Mouse (Mus musculus): ENCODE data around the gene Dzip3. TPM values are rescaled to one million over a fixed set of nuclear protein-coding genes. Genes with fewer than 3 reads are reported as not detected.

The Dzip3 gene
- 25.6 and 33.2 TPM in 2 replicates for polyA plus RNA-seq (2016; fragmentation: Nextera tagmentation; extraction: Ambion mirVana)

DNA sequence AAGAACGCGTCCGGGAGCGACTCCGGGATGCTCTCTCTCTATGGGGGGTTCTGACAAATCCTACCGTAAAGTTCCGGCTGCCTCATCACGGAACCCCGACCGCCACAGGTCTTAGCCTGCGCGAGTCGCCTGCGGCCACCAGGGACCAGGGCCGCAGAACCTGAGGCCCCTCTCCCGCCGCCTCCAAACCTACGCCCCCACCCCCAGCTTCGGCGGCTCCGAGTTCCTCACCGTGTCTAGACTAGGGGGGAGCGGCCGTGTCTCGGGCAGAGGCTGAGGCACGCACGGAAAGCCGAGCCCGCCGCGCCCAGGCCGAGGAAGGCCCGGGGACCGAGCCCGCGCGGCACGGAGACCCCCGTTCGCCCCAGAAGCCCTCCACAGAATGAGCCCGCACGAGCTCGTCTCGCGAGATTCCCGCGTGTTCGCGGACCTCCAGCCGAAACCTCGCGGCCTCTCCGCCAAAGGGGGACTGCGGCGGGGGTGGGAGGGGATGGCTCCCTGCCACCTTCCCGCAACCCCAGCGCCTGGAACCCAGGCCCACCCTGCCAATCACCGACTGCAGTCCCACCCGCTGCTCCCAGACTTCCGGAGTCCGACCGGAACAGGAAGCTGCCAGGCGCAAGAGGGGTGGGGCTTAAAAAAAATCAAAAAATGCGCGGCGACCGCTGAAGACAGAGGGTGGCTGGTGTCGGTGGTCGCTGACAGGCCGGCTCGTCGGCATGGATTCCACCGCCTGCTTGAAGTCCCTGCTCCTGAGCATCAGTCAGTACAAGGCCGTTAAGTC lies at the start of gene Dzip3, which contains the start of gene Cip2a:
TSS of gene Dzip3 (minus strand) at position 607 of the 784 bp plus-strand sequence.
TSS of gene Cip2a (plus strand) at position 627 of the 784 bp plus-strand sequence.
- under 1% methylated on average over 74 of the region's 74 CpGs for WGBS
- 0 out of 2 replicates have a peak, but pooled peaks cover 2% of the 10 kb centered on the region for H3K9me3 ChIP-seq
- peak within 1 kb of the TSS; percentile 91 for H3K4me3 ChIP-seq
- peak within 1 kb of the TSS; percentile 99 for H3K27ac ChIP-seq
- peak; percentile 96 for DNase-seq (ENCODE audit: low spot score)
- peaks cover 37% of the 10 kb centered on the region for H3K36me3 ChIP-seq
- no peaks in the 10 kb centered on the region for H3K27me3 ChIP-seq (ENCODE audit: insufficient read depth, poor library complexity, severe bottlenecking)
- H3K4me1 ChIP-seq (replicated peaks), result peaks cover 25% of the 10 kb centered on the region

GRCm38 (mm10) chr16:49040554-49041221 lies 46.7 kb upstream of the Dzip3 start:
- no peaks in the 10 kb centered on the region for H3K4me1 ChIP-seq (replicated peaks)
- DNase-seq (ENCODE audit: low spot score), result no peak
- WGBS, result 86% methylated on average over 3 of the region's 3 CpGs

DNA sequence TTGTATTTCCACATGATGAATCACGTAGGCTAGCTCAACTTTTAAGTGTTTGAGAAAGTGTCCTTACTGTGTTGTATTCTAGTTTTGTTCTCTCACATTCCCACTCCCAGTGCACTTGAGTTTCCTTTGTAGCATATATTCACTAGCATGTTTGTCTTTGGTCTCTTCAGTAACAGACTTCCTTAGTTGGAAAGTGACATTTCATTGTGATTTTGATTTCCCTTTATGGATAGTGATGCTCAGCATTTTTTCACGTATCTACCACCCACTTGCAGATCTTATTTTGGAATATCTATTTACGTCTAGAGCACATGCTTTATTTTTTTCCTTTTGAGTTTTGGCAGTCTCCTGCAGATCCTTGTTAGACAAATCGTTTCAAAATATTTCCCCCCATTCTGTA lies 43.8 kb upstream of the Dzip3 start:
- WGBS, result 84% methylated on average over 4 of the region's 4 CpGs
- H3K36me3 ChIP-seq, result no peaks in the 10 kb centered on the region
- no peaks in the 10 kb centered on the region for H3K27me3 ChIP-seq (ENCODE audit: insufficient read depth, poor library complexity, severe bottlenecking)
- no peaks in the 10 kb centered on the region for H3K4me1 ChIP-seq (replicated peaks)
- no peaks in the 10 kb centered on the region for H3K9me3 ChIP-seq
- no peak overlapping the region for H3K4me3 ChIP-seq
- no peak overlapping the region for H3K27ac ChIP-seq
- no peak for DNase-seq (ENCODE audit: low spot score)

More at GRCm38 (mm10) chr16:49040554-49041221, 46.7 kb upstream of the Dzip3 start:
- no peaks in the 10 kb centered on the region for H3K27me3 ChIP-seq (ENCODE audit: insufficient read depth, poor library complexity, severe bottlenecking)
- H3K27ac ChIP-seq, result no peak overlapping the region
- no peak overlapping the region for H3K4me3 ChIP-seq
- H3K36me3 ChIP-seq, result no peaks in the 10 kb centered on the region
- no peaks in the 10 kb centered on the region for H3K9me3 ChIP-seq

GRCm38 (mm10) chr16:49035852-49036251 lies 41.9 kb upstream of the Dzip3 start:
- WGBS, result 86% methylated on average over 4 of the region's 4 CpGs
- H3K27ac ChIP-seq, result no peak overlapping the region
- H3K9me3 ChIP-seq, result no peaks in the 10 kb centered on the region
- DNase-seq (ENCODE audit: low spot score), result no peak
- H3K4me3 ChIP-seq, result no peak overlapping the region
- no peaks in the 10 kb centered on the region for H3K4me1 ChIP-seq (replicated peaks)
- no peaks in the 10 kb centered on the region for H3K27me3 ChIP-seq (ENCODE audit: insufficient read depth, poor library complexity, severe bottlenecking)
- no peaks in the 10 kb centered on the region for H3K36me3 ChIP-seq

DNA sequence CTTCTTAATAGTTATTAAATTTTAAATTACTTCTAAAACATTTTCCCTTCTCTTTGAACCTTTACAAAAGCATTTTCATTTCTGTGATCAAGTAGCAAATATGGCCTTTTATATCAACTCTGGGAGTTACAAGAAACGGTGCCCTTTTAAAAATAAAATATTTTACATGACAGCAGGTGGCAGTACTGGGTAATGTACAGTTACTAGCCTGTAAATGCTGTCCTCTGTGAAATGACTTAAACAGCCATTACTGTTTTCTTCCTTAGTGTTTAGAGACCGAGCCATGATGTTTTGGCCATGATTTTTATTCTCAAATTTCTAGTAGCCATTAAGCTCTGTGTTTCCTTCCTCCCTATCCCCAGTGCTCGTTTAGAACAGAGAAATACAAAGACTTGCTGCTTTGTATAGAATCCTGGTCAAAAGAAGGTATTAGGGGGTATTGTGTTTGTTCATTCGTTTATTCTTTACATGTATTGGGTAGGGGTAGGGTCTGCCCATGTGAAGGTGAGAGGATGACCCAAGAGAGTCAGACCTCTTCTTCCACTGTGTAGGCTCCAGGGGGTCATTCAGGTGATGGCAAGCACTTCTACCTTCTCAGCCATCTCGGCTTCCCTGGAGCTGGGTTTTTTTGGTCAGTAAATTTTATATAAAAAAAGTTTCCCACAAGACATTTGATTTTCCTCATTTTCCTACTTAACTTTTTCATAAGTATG lies 22.8 kb upstream of the Dzip3 start:
- no peak for DNase-seq (ENCODE audit: low spot score)
- Histone ChIP-seq H3K4me3 (no peak overlapping the region), H3K27ac (no peak overlapping the region), H3K4me1 (replicated peaks) (no peaks in the 10 kb centered on the region), H3K36me3 (peaks cover 81% of the 10 kb centered on the region), H3K9me3 (no peaks in the 10 kb centered on the region), H3K27me3 (ENCODE audit: insufficient read depth, poor library complexity, severe bottlenecking) (no peaks in the 10 kb centered on the region)
- WGBS, result 84% methylated on average over 5 of the region's 5 CpGs

- Histone ChIP-seq H3K27me3 (ENCODE audit: insufficient read depth, poor library complexity, severe bottlenecking) (no peaks in the 10 kb centered on the region), H3K4me1 (replicated peaks) (no peaks in the 10 kb centered on the region), H3K27ac (no peak overlapping the region), H3K36me3 (peaks cover 92% of the 10 kb centered on the region), H3K9me3 (no peaks in the 10 kb centered on the region), H3K4me3 (no peak overlapping the region)
- DNase-seq (ENCODE audit: low spot score), result no peak
- WGBS, result 94% methylated on average over 5 of the region's 5 CpGs
Measured at GRCm38 (mm10) chr16:49004151-49004550, 10.2 kb upstream of the Dzip3 start.

DNA sequence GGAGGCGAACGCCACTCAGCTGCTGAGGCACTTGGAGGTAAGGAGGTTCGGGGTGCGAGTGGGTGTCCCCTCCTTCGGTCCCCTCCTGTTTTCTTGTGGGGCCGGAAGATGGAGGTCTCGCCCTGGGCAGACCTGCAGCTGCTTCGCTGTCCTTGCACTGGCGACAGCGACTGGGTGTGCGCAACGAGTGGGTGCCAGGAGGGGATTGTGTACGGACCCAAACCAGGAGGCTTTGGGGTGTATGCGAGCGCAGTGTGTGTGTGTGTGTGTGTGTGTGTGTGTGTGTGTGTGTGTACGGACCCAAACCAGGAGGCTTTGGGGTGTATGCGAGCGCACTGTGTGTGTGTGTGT lies 353 bp upstream of the Dzip3 start:
- Histone ChIP-seq H3K27me3 (ENCODE audit: insufficient read depth, poor library complexity, severe bottlenecking) (no peaks in the 10 kb centered on the region), H3K4me1 (replicated peaks) (peaks cover 25% of the 10 kb centered on the region), H3K27ac (peak overlapping the region; percentile 99), H3K9me3 (0 out of 2 replicates have a peak, but pooled peaks cover 2% of the 10 kb centered on the region), H3K4me3 (peak overlapping the region; percentile 91), H3K36me3 (peaks cover 42% of the 10 kb centered on the region)
- 0% methylated on average over 18 of the region's 18 CpGs for WGBS
- DNase-seq (ENCODE audit: low spot score), result no peak

DNA sequence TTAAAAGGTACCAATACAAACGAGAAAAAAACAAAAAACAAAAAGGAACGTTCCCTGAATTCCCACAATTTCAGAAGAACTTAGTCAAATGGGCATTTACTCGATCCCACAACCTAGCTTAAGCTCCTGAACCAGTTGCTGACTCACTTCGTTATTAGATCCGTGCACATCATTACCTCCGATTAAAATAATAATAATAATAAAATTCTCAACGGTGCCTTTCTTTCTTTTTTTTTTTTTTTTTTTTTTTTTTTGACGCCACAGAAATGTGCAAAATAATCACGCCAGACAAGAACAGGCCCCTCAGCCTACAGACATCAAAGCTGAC lies 770 bp downstream of the Dzip3 start:
- H3K27me3 ChIP-seq (ENCODE audit: insufficient read depth, poor library complexity, severe bottlenecking), result no peaks in the 10 kb centered on the region
- H3K9me3 ChIP-seq, result 0 out of 2 replicates have a peak, but pooled peaks cover 2% of the 10 kb centered on the region
- 5% methylated on average over 9 of the region's 9 CpGs for WGBS
- H3K36me3 ChIP-seq, result peaks cover 32% of the 10 kb centered on the region
- H3K4me3 ChIP-seq, result peak overlapping the region; percentile 91
- peaks cover 25% of the 10 kb centered on the region for H3K4me1 ChIP-seq (replicated peaks)
- H3K27ac ChIP-seq, result peak overlapping the region; percentile 99
- no peak for DNase-seq (ENCODE audit: low spot score)

DNA sequence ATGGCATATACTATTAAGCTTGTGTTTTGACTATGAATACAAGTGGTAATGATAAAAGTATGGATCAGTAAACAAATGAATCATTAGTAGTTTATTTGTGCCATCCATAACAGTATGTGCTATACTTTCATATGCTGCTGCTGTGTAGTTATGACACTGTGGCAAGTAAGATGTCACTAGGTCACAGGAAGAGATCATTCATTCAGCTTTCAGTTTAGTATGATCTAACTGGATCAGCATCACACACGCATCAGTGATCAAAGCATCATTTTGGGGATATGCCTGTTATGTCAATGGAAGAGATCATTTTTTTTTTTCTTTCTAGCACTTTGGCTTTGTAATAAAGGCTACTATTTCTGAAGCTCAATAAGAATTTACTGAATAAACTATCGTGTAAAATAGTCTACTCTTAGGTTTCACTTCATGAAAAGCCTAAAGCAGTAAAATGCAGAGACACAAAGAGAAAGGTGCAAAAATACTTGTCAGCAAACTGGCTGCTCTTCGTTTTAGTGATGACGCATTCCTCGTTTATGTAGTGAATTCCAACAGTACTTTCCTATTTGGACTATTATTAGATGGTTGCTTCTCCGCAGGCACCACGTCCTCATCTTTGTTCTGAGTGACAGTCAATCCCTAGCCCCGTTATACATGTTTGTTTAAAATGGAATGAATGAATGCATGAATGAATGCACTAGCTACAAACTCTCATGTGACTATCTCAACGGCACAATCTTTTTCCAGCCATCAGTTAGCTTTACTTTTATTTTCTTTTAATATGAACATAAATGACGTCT lies 1.3 kb downstream of the Dzip3 start:
- H3K27me3 ChIP-seq (ENCODE audit: insufficient read depth, poor library complexity, severe bottlenecking), result no peaks in the 10 kb centered on the region
- H3K27ac ChIP-seq, result peak overlapping the region; percentile 99
- DNase-seq (ENCODE audit: low spot score), result no peak
- 0 out of 2 replicates have a peak, but pooled peaks cover 2% of the 10 kb centered on the region for H3K9me3 ChIP-seq
- H3K36me3 ChIP-seq, result peaks cover 28% of the 10 kb centered on the region
- peak overlapping the region; percentile 91 for H3K4me3 ChIP-seq
- peaks cover 25% of the 10 kb centered on the region for H3K4me1 ChIP-seq (replicated peaks)
- 43% methylated on average over 10 of the region's 10 CpGs for WGBS

DNA sequence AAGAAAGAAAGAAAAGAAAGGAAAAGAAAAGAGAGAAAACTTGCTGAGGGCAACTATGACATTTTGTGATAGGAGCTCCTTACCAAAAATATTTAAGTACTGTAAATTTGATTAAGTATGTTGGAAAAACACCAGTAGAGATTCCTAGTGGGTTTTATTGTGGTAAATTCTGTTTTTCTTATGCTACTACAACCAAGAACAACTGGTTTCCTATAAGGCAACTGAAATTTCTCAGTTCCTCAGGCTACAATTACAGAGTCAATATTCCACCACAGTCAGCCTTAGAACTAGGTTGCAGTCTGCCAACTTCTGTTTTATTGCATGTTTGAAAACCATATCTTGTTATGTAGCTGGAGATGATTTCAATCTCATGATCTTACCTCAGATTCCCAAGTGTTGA lies 4.3 kb downstream of the Dzip3 start:
- Histone ChIP-seq H3K27me3 (ENCODE audit: insufficient read depth, poor library complexity, severe bottlenecking) (no peaks in the 10 kb centered on the region), H3K9me3 (0 out of 2 replicates have a peak, but pooled peaks cover 2% of the 10 kb centered on the region), H3K27ac (no peak overlapping the region), H3K4me1 (replicated peaks) (peaks cover 9% of the 10 kb centered on the region), H3K36me3 (peaks cover 19% of the 10 kb centered on the region), H3K4me3 (no peak overlapping the region)
- DNase-seq (ENCODE audit: low spot score), result no peak

GRCm38 (mm10) chr16:48985034-48985627 lies 8.8 kb downstream of the Dzip3 start:
- Histone ChIP-seq H3K27me3 (ENCODE audit: insufficient read depth, poor library complexity, severe bottlenecking) (no peaks in the 10 kb centered on the region), H3K27ac (no peak overlapping the region), H3K4me3 (no peak overlapping the region), H3K36me3 (peaks cover 38% of the 10 kb centered on the region), H3K9me3 (no peaks in the 10 kb centered on the region), H3K4me1 (replicated peaks) (no peaks in the 10 kb centered on the region)
- no peak for DNase-seq (ENCODE audit: low spot score)
- 58% methylated on average over 5 of the region's 5 CpGs for WGBS

DNA sequence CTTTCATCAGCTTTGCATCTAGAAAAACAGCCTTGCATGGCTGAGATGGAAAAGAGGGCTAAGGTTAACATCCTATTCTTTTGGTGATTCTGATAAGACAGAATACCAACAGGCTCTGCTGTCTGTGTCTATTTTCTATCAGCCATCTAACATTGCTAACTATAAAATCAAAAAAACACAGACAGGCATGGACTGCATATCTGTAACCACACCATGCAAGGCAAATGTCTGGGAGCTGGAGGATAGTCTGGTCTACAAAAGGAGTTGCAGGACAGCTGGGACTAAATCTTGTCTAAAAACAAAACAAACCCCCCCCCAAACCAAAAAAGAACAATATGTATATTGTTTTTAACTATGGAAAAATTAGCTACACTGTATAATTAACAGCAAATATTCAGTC lies 14.0 kb downstream of the Dzip3 start:
- Histone ChIP-seq H3K27me3 (ENCODE audit: insufficient read depth, poor library complexity, severe bottlenecking) (no peaks in the 10 kb centered on the region), H3K36me3 (peaks cover 71% of the 10 kb centered on the region), H3K27ac (no peak overlapping the region), H3K4me1 (replicated peaks) (no peaks in the 10 kb centered on the region), H3K9me3 (no peaks in the 10 kb centered on the region), H3K4me3 (no peak overlapping the region)
- DNase-seq (ENCODE audit: low spot score), result no peak

Data from hindbrain, embryonic 10.5 days (tissue).